Mouse (Mus musculus) MEL (cell line): ENCODE data around the gene Wasf2.

Experiments
- CTCF ChIP-seq, 3 experiments: IDR thresholded peaks in 2 of 3; conservative IDR thresholded peaks in 1 of 3; 2 replicates each; pipeline ENCODE4 v1.5.1; 2011 to 2012; ENCODE audit warnings: low read length in 3 of 3, low read depth in 2 of 3, mild to moderate bottlenecking in 2 of 3, improper control_type of control experiment in 1 of 3, inconsistent platforms in 1 of 3, mixed read lengths in 1 of 3, moderate library complexity in 1 of 3; ENCODE audit not compliant: control insufficient read depth in 1 of 3, insufficient read depth in 1 of 3, poor library complexity in 1 of 3, severe bottlenecking in 1 of 3
- RAD21 ChIP-seq: IDR thresholded peaks from 2 replicates; pipeline ENCODE4 v1.6.1; 2011; ENCODE audit warnings: mild to moderate bottlenecking, low read depth, low read length, improper control_type of control experiment

DNA sequence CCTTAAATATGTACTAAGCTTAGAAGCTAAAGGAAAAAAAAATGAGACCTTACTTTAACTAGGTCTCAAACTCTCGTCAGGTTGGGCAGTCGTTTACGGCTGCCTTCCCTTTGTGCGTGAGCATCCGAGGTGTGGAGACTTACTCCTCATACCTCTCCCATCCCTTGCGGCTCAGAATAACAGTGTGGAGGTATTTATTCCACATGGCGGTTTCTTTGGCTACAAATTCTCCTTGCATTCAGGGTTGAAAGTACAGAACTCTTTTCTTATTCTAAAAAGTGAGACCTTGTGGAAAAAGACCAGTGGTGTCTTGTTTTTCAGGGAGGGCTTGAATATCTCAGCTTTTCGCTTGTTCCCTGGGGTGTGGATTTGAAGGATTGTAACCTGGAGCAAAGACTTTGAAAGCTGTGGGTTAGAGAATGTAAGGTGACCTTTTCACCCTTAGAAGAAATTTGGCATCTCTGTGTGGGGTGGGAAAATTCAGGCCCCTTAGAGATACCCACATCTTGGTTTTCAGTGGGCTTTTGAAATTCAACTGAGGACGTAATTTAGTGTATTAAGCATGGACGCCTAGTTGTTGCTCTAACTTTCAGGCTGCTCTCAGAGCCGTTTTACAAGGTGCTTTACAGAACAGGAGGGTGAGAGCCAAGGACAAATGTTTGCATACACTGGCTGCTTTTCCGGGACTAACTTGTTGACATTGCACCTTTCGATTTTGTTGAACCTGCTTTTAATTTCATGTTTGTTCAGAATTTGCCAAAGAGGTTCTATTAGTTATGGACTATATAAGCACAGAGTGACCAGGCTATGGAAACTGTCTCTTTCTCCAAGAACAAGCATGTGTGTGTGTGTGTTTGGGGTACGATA is 54.0 kb downstream of the Wasf2 start:
- TF ChIP-seq RAD21 (no peak), CTCF (IDR thresholded peaks at IDR 0.05 in 2 of 3, conservative IDR thresholded peaks at IDR 0.05 in 1 of 3; ENCODE audit: control insufficient read depth in 1 of 3, insufficient read depth in 1 of 3, low read depth in 2 of 3, low read length in 3 of 3, poor library complexity in 1 of 3, severe bottlenecking in 1 of 3) (no peak)
